Mouse (Mus musculus): ENCODE results near the gene Slc2a1.

- TF ChIP-seq CTCF (IDR thresholded peaks at IDR 0.05; ENCODE audit: borderline replicate concordance, control insufficient read depth, extremely low read depth, insufficient read depth, low read length, poor library complexity) (no peak), POLR2A (IDR thresholded peaks at IDR 0.05; ENCODE audit: control insufficient read depth, extremely low read depth, insufficient read depth, low read length, poor library complexity) (no peak)
These were observed 31.3 kb upstream of the Slc2a1 start for GRCm38 (mm10) chr4:119077084-119077682.
